Mouse (Mus musculus): ENCODE measurements around the gene Prss56. TPM values are rescaled to one million over a fixed set of nuclear protein-coding genes. Genes with fewer than 3 reads are reported as not detected.

The Prss56 gene
- total RNA-seq, 1 experiment from 2014 or later = not detected

DNA sequence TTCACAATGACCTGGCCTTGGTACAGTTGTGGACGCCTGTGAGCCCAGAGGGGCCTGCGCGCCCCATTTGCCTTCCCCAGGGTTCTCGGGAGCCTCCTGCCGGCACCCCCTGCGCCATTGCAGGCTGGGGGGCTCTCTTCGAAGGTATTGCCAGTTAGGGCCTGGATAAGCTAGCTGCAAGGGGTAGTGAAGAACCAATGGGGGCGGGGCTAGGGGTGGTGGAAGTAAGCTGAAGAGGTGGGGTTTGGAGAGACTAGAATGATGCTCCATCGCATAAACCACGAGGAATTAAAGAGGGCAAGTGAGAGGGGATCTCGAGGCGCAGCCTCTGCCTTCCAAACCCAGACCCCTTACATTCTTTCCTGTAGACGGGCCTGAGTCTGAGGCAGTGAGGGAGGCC, 2.4 kb downstream of the Prss56 start:
- no peak for DNase-seq

GRCm38 (mm10) chr1:87186261-87187036, 3.3 kb downstream of the Prss56 start:
- DNase-seq = no peak

GRCm38 (mm10) chr1:87187037-87187355, 3.9 kb downstream of the Prss56 start:
- DNase-seq = peak; percentile 87

DNA sequence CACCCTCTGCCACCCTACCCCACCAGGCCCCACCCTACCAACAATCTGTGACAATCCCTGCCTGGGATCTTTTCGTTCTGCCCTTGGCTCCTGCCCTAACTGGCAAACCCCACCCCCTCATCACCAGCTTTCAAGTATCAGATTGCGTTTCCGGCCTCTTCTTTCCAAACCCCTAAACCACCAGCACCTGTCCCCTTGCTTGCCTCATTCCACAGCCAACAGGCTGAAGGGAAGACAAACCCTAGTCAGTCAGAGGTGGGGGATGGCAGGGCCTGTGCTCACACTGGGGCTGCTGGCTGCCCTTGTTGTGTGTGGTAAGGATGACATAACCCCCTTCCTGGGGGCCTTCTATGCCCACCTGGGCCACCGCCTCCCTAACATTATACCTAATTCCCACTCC, 7.3 kb downstream of the Prss56 start, which contains the start of gene Chrnd:
TSS of gene Chrnd (plus strand) at position 179 of the 400 bp plus-strand sequence.
- DNase-seq = no peak

GRCm38 (mm10) chr1:87197296-87197695, 14.2 kb downstream of the Prss56 start:
- DNase-seq = no peak

- no peak for DNase-seq
These were observed 15.3 kb downstream of the Prss56 start for GRCm38 (mm10) chr1:87198119-87199065.

GRCm38 (mm10) chr1:87200811-87201210, 17.7 kb downstream of the Prss56 start:
- no peak for DNase-seq

DNA sequence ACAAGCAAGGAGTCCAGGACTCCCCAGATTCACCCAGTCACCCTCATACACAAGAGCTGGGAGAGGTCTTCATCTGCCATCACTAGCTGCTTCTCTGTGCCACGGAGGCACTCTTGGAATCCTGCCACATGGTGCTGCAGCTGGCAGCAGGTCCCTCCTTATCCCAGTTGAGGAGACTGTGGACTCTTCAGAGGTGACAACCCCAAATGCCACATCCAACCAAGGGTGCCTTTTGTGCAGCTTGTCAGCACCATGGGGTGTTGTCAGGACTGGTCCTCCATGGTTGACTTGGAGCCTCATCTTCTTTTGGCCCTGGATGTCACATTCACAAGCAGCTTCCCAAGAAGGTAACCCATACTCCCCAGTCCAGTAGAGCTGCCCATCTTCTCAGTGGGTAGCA, 18.7 kb downstream of the Prss56 start:
- DNase-seq = no peak

DNA sequence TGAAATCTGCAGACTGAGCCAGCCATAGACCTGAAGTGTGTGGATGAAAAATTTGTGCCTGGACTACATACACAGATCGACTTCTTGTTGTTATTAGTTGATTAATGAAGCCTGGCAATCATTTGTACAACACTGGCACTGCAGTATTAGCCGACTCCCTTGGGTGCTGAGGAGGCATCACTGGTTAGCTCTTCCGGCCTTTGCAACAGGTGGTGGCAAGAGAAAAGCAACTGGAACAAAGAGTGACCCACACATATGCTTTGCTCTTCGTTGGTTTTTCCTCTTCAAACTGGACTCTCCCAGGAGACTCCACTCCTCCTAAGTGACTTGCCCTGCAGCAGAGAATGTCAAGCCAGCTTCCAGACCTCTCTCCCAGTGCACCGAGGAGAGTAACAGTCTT, 20.7 kb downstream of the Prss56 start:
- DNase-seq = no peak

GRCm38 (mm10) chr1:87204465-87204864, 21.4 kb downstream of the Prss56 start, which contains the start of gene Chrng:
Chrng (plus strand) TSS chr1:87204657.
- DNase-seq = no peak

DNA sequence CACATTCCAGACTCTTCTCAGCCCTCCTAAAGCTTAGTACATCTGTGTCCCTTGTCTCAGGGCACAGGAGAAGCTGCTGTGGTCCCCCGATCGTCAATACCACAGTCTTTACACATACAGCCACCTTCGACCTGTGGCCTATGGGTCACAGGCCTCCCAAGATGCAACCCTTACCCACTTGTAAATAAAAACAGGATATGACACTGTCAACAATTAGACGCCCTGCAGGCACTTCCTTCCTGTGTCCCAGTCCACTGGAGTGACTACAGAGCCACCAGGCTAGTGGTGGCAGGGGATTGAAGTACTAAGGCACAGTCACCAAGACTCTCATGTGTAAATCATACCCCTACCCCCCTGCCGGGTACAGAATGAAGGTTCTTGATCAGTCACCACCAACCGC, 21.9 kb downstream of the Prss56 start:
- DNase-seq = peak; percentile 55

GRCm38 (mm10) chr1:87205502-87205901, 22.4 kb downstream of the Prss56 start:
- DNase-seq = no peak

DNA sequence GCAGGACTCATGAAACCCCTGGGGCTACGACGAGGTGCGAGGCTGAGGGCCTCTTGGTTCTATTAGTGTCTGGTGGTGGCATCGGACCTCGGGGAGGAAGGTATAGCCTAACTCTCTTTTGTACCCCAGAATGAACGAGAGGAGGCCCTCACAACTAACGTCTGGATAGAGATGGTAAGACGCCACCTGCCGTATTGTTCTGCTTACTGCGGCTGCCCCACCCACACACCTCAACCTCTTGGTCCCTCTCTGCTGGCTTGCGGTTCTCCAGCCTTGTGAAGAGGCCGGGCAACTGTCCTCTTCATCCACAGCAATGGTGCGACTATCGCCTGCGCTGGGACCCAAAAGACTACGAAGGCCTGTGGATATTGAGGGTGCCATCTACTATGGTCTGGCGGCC, 23.2 kb downstream of the Prss56 start:
- DNase-seq = peak; percentile 44

DNA sequence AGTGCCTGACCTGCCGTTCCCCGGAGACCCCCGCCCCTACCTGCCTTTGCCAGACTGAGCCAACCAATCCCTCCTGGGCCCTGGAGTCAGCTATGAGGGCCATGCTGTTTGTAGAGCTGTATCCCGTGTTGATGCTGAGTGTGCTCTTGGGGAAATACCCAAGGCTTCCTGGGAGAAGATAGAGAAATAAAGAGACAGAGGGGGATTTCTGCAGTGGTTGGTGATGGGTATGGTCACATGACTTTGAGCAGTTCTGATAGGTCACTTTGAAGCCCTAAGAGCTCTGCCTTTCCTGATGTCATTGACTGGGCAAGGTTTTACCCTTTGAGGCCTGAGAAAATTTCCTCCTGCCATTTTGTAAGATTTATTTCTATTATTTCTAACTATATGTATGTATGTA, 28.3 kb downstream of the Prss56 start:
- DNase-seq = no peak

GRCm38 (mm10) chr1:87213735-87214704, 30.9 kb downstream of the Prss56 start, which contains the start of gene Eif4e2:
Eif4e2 (plus strand) TSS chr1:87213914.
- DNase-seq = peak; percentile 98

- DNase-seq = no peak
These were observed 31.6 kb downstream of the Prss56 start for GRCm38 (mm10) chr1:87214748-87215147.

GRCm38 (mm10) chr1:87217938-87218337, 34.8 kb downstream of the Prss56 start:
- DNase-seq = no peak

GRCm38 (mm10) chr1:87225739-87226138, 42.6 kb downstream of the Prss56 start:
- DNase-seq = no peak

DNA sequence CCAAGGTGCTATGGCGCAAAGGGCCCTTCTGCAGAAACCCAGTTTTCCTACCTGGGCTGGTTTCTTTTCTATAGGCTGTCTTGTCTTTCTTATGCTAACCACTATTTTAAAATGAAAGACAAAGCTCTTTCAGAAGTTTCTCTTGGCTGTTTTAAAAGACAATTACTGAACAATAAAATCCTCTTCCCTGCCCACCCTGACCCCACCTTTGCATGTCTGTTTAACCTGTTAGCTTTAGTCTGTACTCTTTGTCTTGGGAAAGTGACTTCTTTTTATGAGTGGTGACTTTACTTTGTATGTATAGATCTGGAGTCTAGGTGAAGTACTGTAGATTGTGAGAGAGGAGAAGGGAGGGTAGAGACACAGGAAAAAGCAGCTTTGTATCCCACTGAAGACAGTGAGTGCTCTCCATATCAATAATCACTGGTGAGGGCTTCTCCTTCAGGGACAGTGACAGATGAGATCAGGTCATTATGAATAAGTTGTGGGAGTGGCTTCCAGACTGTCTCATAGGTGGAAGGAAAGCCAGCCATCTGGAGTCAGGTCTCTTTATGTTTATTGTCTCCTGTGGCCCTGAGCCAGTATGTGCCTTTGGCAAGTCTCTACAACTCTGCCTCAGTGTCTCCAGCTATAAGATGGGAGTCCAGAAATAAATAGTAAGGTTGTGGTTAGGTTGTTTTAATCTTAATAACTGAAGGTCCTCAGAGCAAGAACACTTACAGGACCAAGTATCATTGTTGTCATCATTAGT, 43.5 kb downstream of the Prss56 start:
- DNase-seq = no peak

DNA sequence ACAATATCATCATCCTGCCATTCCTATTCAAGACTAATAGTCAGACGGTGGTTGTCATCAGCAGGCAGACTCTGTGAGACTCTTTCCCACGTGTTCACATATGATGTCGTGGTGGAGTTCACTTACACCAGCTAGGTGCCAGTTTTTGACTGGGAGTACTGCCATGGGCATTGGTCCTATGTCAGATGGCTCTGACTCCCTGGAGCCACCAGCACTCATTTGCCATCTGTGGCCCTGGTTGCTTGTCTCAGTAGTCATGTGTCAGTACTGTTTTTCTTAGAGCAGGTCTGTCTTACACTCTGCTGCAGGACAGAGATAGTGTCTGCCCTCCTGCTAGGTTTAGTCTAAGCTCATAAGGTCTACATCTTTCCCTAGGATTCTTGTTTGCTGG, 44.0 kb downstream of the Prss56 start:
- DNase-seq = no peak

- DNase-seq = no peak
These were observed 47.5 kb downstream of the Prss56 start for GRCm38 (mm10) chr1:87230606-87231005.
